Mouse (Mus musculus) monocyte, adult 2 months (primary cell): ENCODE data around the gene Rimbp2.

Experiments
- DNase-seq, 2 experiments: peaks; one replicate each; pipeline ENCODE4 v3.0.0; 2022; ENCODE audit warnings: low spot score in 2 of 2, low read depth in 1 of 2

Rimbp2 gene

DNA sequence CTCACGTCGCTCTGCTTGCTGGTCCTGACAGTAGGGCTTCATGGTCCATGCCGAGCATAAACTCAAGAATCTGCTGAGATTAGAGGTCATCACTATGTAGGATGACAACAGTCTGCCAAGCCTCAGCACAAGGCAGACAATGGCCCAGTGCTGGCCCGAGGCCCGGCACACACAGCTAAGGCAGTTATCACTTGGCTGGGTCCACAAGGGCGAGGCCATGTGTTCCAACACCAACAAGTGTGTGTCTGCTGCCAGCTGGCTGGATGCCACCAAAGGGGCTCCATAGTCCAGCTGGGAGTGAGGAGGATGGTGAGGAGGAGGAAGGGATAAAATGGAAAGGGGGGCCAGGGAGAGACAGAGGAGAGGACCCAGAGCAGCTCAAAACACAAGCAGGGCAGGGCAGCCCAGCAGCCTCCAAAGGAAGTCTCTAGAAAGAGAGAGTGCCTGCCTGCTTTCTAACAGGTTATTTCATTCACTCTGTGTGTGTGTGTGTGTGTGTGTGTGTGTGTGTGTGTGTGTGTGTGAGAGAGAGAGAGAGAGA lies 17.9 kb downstream of the Rimbp2 start:
- DNase-seq: no peak

DNA sequence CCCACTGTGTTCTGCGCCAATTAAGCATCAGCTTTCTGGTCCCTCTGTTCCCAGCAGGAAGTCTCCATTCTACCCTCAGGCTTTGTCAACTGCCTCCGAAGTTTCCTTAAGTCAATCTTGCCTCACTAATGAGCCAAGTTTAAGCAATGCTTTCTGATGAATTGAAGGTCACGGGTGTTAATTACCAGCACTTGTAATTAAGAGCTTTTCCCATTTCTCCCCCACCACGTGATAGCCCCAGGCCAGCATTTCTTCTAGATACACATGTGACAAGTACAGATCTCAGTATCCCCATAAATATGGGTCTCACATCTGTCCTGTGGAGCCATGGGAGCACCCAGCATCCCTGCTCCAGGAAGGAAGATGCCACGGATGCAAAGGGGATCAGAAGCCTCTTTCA lies 20.5 kb downstream of the Rimbp2 start:
- DNase-seq: no peak

DNA sequence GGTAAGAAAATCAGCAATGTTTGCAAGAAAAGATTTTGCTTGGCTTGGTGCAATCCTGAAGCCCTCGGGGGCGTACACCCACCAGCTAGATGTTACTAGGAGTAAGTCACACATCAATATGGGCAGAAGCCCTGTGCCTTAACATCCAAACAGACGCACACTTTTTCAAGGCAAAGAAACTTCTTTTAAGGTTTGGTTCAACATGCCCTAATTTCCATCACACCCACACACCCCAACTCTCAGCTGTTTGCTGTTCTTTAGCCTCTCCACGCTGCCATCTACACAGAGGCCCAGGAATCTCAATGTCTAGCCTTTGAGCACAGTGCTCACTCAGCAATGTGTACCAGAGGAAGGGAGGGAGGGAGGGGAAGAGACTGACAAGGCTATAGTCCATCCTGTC lies 28.2 kb downstream of the Rimbp2 start:
- DNase-seq: no peak

DNA sequence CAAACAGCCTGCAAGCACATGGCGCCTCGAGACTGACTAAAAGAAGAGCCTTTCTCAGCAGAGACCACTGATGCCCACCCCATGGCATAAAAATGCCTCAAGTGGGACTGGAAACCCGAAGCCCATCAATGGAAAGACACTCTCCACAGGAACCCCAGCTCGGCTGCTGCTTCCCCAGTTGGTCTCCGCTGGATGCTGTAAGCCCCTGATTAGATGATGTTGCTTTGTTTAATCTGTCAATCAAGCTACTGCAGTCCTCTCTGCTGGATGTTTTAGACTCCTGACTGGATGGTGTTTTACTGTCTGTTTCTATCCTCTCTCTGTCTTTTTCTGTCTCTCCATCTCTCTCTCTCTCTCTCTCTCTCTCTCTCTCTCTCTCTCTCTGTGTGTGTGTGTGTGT lies 33.2 kb downstream of the Rimbp2 start:
- DNase-seq: no peak

DNA sequence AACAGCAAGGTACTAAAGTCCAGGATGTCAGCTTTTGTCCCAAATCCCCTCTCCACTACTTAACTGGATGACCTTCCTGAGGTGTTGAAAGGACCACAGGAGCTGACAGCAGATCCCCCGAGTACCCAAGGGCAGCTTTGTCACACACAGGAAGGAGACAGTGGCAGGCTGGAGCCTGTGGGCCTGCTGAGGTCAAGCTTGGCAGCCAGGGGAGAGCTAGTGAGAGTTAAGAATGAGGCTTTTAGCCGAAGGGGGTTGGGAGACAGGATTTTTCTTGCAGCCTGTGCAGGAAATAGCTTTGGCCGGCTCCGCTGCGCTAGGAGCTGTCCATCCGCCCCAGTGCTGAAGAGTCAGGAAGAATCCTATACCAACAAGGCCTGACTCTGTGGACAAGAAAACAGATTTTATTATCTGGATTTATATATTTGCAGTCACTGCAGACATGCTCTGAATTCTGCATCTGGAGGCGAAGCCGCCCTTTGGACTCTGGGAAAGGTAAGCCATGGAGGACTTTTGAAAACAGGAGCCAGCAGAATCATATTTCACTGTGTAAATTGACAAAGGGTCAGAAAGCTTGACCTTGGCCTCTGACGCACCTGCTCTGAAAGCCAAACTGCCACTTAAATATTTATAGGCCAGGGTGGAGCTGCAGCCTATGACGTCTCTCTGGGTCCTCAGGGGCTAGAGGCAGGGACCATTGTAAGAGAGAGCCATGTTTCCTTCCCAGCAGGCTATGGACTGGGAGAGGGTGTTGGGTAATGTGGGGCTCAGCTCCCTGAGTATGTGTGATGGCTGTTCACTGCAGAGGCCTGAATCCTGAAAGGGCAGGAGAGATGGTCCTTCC lies 35.9 kb downstream of the Rimbp2 start:
- no peak for DNase-seq

DNA sequence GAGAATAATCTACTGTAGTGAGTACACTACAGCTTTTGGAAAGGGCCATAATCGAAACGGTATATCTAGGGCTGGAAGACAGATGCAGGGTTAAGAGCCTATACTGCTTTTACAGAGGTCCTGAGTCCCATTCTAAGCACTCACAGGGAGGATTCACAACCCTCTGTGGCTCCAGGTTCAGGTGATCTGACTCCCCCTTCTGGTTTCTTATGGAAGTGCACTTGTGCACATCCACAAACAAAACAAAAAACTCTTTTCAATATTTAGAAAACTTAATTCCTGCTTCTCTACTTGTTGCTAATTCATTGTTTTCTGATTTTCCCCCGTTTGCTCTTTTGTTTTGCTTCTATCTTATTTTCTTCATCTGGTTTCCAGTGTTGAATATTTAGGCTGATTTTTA lies 39.5 kb downstream of the Rimbp2 start:
- DNase-seq: no peak

DNA sequence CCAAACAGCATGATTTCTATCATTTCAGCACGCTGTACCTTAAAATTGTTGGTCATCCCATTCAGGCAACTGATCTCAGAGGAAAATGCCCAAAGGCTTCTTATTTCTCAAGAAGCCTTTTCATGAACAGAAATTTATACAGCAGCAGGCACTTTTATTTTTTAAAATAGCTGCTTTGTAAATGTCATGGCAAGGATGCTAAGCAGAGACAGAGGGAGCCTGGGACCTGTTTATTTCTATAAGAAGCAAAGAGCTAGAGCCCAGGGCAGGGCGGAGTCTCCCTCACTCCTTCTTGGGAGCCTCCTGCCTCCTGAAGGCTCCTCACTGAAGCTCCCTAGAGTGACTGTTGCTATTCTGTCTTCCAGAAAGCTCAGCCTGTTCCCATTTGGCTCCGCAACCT lies 40.9 kb downstream of the Rimbp2 start:
- no peak for DNase-seq

DNA sequence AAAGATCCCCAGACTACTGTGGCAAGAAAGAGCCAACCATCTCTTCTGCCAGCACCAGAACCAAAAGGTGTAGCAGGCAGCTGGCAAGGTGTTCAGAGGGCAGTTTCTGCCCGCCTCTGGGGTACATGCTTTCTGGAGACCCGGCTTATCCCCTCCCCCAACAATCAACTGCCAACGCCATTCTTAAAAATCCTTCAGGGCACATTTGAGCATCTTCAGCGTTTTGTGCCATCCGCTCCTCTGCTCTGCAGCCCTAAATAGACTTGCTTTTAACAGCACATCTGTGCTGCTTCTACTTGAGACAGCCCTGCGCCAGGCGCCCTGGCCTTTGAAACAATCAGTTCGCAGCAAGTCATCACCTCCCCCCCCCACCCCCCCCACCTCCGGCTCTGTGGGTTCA lies 41.7 kb downstream of the Rimbp2 start:
- no peak for DNase-seq

DNA sequence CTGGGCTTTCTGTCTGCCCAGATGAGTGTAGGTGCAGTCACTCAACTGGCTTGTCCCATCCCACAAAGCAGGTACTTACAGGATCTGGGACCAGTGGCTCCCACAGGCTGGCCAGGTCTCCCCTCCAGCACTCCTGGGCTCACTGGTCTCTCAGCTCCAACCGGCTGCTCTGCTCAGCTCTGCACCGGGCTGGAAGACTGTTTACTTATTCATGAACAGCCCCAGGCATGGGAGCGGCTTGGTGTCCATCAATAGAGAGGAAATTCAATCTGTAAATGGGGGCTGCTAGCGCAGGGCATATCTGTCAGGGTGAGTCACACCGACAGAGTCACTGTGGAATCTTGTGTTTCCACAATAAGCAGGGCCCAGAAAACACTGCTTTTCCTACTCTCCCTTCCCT lies 49.2 kb downstream of the Rimbp2 start:
- DNase-seq: no peak

DNA sequence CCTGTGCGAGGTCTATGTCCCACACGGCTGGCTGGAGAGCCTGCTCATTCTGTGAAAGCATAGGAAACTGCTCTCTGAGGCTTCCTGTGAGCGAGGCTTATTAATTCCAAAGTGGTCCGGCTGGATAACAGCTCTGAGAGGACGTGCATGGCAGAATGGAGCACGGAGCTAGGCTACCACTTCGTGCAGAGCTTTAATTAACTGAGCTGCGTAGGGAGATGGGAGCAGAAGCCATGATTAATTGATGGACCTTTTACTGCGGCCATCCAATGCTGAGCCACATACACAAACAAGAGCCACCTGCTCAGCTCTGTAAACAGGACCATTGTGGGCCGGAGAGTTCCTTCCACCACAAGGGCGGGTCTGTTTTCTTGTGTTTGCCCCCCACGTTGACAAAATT lies 50.2 kb downstream of the Rimbp2 start:
- DNase-seq: no peak

DNA sequence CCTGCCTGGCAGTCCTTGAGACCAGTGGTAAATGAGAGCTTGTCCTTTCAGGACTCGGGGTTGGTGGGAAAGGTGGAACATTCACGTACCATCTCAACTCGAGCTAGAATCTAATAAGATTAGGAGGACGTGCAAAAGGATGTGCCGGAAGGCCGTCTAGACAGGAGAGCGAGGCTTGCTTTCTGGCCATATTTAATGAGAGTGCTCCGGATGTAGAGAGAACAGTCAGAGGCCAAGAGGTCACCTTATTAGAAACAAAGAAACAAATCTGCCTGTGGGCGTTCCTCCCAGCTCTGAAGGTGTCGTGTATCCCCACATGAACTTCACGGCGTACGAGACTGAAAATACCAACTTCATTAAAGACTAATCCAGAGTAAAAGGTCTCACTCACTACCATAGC lies 53.3 kb downstream of the Rimbp2 start:
- no peak for DNase-seq

DNA sequence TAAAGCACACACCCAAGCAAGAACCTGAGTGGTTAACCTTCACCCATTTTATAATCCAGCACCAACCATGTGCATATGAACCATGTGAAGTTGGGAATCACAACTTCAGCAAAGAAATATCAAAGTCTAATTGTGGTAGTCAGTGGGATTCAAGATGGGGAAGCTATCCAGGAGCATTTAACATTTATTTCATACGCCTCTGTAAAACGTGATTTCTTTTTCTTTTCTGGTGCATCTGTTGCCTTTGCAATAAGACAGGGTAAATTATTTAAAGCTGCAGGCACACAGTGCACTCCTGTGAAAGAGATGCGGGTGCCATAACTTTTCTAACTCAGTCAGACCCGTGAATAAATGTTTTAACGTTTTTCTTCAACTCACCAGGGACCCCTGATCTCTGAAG lies 58.4 kb downstream of the Rimbp2 start:
- no peak for DNase-seq

DNA sequence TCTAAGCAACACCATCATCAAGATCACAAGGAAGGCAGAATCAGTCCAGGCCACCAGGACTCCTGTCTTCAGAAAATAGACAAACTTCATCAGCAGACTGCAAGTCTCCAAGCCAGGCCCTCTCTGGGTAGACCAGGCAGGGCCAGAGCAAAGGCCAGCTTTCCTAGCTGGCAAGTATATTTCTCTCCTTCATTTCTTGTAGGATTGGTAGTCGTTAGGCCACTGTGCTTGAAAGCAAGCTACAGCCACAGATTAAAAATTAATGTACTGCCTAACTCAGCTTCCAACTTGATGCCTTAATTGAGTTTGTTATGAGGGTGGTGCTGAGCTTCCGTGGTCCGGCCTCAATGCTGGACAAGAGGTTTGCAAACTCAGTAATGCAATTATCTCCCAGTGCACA lies 65.7 kb downstream of the Rimbp2 start:
- DNase-seq: no peak

DNA sequence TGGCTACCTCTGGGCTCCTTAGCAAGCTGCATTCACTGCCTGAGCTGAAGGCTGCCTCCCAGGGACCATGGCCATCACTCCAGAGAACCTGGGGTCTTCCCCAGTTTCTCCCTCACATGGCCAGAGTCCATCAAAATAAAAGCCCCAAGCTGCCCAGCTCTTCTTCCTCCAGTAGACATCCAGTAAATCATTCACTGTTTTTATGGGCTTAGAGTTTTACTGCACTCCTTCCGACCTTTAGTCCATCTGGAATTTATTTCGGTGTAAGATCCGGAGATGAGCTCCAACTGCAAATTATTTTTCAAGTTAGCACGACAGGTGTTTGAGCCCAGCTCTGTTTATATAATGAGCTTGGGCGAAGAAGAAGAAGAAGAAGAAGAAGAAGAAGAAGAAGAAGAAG lies 69.0 kb downstream of the Rimbp2 start:
- DNase-seq: no peak

DNA sequence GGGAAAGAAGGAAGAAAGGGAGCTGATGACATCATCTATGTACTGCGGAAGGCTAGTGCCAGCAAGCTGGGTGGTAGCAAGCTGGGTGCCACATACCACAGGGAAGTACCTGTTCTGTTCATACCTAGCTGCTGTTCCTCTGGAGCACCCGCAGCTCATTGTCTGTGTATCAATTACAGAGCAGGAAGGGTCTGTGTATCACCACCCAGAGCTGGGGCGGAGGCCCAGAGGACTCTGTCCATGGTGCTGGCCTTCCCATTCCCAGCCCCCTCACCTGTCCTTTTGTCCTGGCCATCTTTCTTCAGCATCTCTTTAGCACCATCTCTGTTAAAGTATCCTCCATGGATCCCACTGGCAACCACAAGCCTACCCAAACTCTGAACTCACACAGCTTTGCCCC lies 74.2 kb downstream of the Rimbp2 start:
- DNase-seq: no peak

DNA sequence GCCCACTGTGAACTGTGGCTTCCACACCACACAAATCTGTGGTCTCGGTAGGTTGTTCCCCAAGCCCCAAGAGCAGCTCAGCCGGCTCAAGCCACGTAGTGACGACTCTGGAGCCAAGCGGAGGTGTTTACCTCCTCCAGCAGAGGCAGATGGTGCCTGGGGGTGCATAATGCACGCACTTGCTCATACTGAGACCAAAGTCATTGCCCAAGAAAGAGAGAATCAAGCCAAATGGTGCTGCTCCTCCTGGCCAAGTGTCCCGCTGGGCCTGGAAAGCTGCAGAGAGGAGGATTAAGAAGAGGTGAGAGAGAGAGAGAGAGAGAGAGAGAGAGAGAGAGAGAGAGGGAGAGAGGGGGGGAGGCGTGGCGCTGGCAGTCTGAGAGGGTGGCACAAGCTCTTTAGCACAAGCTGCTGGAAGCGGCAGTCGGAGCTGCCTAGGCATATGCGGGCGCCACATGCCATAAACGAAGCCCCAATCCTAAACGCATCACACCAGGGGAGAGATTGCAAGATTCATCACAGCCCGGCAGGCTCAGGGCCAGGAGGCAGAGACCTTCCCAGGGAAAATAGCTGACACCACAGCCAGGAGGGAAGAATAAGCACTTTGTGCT lies 75.8 kb downstream of the Rimbp2 start:
- no peak for DNase-seq

DNA sequence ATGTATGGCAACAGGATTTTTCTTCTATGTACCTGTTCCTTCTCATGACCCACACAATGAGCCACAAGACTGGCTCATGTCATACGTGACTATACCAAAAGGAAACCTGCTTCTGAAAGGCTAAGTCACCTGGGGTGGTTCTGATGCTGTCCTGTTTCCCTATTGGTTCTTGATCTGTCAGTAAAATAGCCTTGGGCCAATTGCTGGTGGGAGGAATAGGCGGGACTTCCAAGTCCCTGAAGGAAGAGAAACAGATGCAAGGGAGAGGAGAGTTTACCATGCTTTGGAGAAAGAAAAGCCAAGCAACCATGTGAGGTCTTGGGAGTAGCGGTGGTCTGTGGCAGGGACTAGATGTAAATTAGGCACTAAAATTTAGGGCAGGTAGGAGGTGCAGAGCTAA lies 81.6 kb downstream of the Rimbp2 start:
- DNase-seq: no peak

DNA sequence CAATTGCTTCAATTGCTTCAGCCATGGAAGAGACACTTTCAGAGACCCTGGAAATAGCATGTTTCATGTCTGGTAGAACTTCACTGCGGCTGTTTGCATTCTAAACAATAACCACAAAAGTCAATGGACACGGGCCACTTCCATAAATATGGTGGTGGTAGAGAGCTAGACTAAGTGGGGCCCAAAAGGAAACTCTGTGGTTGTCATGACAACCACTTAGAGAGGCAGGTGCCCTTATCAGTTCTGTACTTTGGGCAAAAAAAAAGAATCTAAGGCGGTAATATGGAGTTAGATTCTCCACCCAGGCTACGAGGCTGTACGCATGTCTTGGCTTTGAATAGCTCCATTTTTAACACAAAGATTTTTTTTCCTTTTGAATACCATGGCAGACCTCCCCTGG lies 86.5 kb downstream of the Rimbp2 start:
- no peak for DNase-seq

DNA sequence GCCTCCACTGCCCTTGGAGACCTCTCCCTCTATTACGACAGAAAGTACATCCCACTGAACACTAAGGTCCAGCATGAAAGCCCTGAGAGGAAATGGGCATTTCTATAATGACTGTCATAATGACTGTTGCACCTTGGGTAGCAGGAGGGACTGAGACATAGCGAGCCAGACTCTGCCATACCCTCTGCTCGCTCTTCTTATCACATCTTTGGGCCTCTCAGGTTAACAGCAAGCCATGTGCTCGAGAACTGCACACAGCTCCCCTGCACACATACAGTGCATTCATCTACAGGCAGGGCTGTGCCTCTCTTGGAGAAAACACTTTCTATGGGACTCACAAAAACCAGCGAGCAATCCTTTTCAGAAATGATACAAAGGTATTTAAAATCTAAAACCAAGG lies 87.0 kb downstream of the Rimbp2 start:
- no peak for DNase-seq

DNA sequence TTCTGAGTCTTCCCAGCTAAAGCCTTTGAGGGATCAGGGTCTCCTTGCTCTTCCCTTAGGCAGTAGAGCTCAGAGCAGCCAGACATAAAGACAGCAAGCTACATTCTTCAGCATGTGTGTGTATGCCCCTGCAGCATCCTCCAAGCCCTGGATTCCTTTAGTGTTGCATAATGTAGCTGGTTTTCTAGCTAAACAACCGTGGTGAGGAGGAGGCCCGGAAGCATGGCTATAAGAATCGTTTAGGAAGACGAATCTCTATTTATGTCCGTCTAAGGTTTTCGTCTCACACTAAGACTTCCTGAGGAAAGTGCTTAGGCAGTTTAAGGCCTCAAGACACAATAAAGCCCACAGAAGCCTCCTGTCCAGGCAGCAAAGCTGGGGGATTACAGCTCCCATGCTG lies 89.8 kb downstream of the Rimbp2 start:
- DNase-seq: no peak

DNA sequence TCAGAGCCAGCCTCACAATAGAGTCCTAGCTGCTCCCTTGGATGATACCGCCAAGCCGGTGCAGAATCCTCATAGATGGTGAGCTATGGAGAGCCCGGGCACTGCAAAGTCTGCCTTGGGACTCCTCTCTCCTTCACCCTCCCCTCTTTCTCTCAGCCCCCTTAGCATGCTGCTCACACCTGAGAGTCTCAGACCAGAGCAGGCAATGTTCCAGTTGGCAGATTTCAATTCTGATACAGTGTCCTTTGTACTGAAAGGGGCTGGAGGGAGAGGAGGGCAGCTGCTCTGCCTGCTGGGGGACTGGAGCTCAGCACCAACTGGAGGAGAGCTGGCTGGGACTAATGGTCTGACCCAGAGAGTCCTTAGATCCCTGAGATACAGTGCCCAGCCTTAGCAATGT lies 92.4 kb downstream of the Rimbp2 start:
- no peak for DNase-seq

DNA sequence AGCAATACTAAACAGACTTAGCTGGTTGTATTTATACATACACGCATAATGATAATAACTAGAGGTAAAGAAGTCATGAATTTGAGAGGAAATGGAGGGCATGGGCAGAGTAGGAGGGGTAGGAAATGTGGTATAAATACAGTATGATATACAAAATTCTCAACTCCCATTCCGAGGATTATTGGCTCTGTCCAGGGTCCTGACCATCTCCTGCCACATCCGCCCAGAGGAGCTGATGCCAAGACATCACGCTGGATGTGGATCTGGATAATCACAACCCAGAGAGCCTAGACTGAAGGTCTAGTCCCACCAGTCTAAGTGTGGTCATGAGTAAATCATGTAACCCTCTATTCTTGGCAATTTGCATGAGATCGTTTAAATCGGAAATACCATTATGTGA lies 100.5 kb downstream of the Rimbp2 start:
- no peak for DNase-seq

DNA sequence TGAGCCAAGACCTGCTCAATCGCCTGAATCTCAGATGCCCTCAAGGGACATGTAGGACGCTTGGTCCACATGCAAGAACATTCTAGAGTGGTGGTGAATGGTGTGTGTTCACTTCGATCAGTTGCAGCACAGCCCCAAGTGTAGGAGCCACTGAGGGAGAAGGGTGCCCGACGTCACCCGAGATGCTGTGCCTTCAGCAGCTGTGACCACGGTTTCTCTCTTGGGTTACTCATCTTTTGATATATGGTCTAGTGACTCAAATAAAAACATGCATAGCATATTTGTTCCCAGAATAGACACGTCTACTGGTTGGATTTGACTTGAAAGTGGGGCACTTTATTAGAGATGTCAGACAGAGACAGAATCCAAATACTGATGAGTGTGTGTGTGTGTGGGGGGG lies 105.5 kb downstream of the Rimbp2 start:
- no peak for DNase-seq
